Mouse (Mus musculus): ENCODE results near the gene Prkar2a.

The Prkar2a gene

GRCm38 (mm10) chr9:108796351-108796981, 107.4 kb downstream of the Prkar2a start:
- DNase-seq = peak in 1 of 2 experiments; percentile 33

DNA sequence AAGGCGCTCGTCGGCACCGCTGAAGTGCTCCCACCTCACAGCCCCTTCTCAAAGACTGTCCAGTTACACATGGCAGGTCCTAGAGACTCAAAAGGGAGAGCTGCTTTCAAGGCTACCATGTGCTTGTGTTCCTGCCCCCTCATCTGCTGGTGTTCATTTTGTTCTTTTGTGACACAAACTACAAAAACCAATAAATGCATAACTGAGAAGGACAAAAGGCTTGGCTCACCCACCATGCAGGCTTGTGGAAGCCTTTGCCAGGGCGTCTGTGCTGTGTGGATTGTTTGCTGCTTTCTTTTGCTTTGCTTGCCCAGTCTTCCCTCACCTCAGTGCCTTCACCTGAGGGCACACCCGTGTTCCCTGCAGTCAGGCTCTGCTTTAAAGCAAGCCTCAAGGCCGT, 108.4 kb downstream of the Prkar2a start:
- DNase-seq = no peak

DNA sequence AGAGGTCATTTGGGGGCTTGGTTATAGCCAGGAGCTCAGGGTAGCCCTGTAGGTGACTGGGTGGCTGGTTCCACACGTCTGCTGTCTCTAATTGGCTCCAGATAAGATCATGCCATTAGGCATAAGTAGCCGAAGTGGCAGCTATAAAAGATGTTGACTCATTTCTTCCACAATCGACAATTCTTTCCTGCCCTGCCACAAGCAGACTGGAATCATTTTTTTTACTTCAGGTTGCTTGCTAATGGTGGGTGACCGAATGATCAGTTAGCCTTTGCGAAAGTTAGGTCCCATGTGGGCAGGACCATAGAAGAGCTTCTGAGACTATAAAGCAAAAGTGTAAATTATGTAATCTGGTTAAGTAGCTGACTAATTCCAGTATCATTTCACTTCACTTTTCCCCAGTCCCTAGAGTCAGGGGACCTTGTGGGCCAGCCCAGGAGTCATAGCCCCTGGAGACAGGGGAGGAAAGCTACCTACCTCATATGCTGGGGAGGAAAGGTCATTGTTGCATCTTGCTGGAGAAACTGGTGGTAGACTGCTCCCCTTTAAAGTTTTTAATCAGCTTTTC, 109.5 kb downstream of the Prkar2a start:
- no peak for DNase-seq

DNA sequence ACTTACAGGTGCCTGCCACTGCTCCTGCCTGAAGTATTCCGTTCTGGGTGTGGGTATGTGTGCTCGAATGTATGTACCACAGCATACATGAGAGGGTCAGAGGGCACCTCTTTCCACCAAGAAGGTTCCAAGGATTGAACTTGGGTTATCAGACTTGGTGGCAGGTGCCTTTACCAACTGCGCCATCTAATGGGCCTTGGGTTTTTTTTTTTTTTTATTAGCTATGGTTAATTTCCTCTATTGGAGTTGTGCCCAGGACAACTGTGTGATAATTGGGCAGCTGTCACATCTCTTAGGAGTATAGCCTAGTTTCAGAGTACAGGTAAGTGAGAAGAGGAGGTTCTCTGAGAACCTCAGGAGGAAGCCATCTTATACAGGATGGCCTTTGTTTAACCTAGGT, 110.5 kb downstream of the Prkar2a start:
- DNase-seq = no peak

Measured in kidney, postnatal 4 days (tissue).